Mouse (Mus musculus) lung, postnatal 25 days (tissue): Measurements from ENCODE around the gene Fgd6.

Experiments used
- DNase-seq: peaks from one replicate; pipeline ENCODE4 v3.0.0; 2022; ENCODE audit warnings: low spot score

Fgd6 gene

DNA sequence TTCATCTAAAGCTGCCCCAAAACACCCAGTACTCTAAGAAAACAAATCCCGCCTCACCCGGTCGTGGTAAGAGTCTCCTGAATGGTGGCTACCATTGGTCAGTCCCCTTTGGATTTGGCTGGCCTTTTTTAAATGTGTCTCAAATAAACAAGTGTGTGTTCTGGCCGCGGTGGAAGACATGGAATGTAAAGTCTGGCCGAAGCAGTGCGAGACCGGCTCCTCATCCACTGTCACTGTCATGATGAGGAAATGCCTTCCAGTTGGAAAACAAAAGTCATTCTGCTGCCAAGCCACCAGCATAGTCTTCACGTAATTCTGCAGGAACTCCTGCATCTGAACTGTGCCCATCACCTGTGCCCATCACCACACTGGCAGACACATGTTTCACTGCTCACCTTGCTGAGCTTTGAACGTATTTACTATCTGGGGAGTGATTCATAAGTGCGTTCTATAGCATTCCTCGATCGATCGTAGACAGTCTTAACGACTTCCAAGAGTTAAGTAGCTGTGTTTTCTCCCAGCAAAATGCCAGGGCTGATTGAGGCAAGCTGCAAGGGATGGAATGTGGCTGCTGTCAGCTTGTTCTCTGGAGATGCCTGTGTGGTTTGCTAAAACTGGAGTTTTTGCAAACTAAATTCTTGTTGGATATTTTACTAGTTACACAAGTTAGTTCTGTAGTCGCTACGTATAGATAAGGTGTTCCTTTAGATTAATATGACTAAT, 60.1 kb downstream of the Fgd6 start:
- peak; percentile 49 for DNase-seq

DNA sequence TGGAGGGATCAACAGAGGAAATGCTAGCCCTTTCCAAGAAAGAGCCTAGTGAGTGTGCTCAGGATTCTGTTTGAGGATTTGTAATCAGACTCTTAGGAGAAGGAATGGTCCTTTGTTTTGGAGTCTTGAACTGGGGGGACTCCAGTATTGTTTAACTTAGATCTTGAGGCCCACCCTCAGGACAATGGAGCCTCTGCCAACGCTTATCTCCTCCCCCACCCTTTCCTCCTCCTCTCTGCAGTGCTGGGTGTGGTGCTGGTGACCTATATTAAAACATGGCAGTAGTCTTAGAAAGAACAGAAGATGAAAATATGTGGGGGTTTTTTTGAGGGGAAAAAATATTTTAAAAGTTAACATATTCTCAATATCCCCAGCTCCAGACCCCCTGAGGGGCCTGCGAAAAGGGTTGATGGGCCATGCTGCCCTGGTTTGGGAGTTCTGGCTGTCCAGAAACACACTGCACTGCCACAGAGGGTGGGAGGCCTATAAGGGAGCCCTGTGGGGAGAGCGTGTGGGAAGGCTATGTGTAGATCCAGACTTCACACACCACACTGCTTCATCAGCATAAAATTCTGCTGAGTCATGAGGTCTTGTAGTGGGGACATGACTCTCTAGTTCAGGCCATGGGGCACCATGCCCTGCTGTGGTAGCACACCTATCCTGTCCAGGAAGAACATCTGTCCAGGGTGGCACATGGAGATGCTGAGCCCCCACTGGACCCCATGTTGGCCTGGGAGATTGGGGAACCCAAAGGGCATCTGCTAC, 61.5 kb downstream of the Fgd6 start:
- peak; percentile 38 for DNase-seq

- DNase-seq: peak; percentile 89
Measured at GRCm38 (mm10) chr10:94098100-94098499, 62.3 kb downstream of the Fgd6 start.

DNA sequence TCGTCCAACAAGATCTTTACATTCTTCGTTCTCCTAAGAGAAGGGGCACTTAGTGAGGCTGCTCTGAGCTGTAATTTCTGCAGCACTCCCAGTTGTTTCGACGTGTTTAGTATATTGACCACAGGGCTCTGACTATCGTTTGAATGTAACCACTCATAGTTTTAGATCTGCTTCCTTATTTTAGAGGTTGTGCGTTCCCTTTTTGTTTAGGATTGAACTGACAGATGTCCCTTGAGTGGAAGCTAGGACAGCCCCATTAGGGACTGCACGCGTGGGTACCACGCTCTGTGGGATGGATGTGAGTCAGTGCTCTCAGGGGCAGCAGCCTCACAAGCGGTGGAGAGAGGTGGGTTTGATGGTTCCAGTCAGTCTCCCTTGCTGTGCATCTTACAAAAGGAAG, 69.7 kb downstream of the Fgd6 start:
- no peak for DNase-seq

GRCm38 (mm10) chr10:94107168-94107567, 71.4 kb downstream of the Fgd6 start:
- peak; percentile 58 for DNase-seq

DNA sequence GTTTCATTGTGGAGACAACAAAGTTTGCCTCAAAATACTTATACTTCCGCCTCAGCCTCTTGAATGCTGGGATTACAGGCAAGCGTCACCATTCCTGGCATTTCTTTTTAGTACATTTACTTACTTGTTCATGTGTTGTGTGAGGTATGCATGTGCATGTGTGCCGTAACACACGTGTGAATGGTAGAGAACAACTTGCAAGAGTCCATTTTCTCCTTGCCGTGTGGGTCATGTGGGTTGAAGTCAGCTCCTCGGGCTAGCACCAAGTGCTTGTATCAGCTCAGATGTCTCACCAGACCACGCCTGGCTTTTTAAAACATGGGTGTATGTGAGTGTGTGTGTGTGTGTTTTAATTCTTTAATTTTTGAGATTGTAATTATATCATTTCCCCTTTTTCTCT, 71.8 kb downstream of the Fgd6 start:
- DNase-seq: no peak

- DNase-seq: no peak
Measured at GRCm38 (mm10) chr10:94108791-94109190, 73.0 kb downstream of the Fgd6 start.

- no peak for DNase-seq
Measured at GRCm38 (mm10) chr10:94110834-94111754, 75.3 kb downstream of the Fgd6 start.

DNA sequence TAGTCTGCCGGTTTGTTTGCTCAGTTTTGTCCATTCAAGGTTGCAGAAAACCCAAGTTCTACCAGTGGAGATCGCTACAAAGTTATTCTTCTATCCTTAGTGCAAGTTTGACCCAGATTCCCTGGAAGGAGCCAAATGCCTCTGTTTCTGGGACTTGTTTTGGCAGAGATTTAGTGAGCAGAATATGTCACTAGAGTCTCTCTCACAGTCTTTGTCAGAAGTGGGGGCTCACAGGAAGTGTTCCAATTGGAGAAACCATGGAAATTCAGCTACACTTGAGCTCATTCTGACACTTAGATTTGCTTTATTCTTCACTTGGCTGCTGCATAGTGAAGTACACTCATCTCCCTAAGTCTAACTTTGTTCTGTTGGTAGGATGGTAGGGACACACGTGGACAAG, 76.4 kb downstream of the Fgd6 start:
- no peak for DNase-seq

DNA sequence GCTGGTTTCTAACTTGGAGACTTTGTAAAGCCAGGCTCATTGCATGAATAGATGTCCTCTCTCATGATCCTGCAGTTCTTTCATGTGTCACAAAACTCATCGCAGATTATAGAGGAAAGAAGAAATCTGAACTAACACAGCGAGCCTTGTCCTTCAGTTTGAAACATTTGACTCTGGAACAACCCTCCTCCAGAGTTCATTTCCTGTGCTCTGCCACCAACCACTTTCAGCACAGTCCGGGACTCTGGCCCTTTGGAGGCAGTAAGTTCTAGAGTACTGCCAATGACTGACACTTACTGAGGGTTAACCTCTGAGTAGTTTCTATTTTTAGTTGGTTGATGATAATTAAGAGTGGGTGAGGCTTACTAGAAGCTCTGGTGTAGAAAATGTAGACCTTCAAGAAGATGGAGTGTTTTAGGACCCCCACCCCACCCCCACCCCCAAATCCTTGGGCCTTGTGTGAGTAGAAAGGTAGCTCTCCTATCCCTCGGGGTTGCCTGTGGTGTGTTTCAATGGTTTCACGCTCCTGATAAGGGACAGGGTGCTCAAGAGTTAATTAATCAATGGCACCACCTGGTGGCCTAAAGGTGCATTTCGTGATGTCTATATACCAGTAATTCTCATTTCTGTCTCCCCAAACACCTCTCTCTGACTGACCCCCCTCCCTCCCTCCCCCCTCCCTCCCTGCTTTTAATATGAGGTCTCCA, 80.2 kb downstream of the Fgd6 start:
- DNase-seq: peak; percentile 85

- DNase-seq: no peak
Measured at GRCm38 (mm10) chr10:94116781-94117340, 81.1 kb downstream of the Fgd6 start.

- no peak for DNase-seq
Measured at GRCm38 (mm10) chr10:94117916-94118315, 82.1 kb downstream of the Fgd6 start.

- no peak for DNase-seq
Measured at GRCm38 (mm10) chr10:94118993-94119392, 83.2 kb downstream of the Fgd6 start.

DNA sequence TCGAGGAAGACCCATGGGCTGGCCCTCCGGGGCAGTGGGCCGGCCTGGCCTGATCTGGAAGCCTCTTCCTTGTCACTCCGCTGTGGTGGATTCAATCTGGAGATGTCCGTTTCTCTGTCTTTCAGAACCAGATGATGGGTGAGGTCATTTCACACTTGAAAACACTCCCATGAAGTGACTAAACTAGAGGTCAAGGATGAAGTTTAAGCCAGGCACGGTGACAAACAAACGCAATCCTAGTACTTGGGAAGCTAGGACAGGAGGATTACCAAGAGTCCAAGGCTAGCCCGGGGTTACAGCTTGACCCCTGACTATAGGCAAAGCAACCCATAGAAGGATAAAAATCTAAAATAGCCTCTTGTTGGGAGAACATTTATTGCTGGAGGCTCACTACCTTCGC, 84.9 kb downstream of the Fgd6 start:
- DNase-seq: no peak

DNA sequence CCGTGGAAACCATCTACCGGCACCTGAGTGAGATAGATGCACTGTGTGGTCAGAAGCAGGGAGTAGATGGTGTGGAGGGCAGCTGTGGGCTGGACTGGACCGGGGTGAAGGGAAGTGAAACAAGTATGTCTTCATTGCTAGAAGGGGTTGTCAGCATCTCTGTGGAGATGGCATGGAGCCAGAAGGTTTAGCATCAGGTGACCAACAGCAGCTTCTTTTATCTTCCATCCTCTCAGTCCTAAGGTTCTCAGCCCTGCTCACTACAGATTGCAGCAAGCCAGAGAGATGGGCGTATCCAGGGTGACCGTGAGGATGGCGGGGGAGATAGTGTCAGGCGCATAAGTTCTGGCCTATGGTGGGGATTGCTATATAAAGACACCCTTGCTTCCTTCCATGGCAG, 86.8 kb downstream of the Fgd6 start:
- DNase-seq: no peak

- DNase-seq: no peak
Measured at GRCm38 (mm10) chr10:94123581-94123980, 87.8 kb downstream of the Fgd6 start.

DNA sequence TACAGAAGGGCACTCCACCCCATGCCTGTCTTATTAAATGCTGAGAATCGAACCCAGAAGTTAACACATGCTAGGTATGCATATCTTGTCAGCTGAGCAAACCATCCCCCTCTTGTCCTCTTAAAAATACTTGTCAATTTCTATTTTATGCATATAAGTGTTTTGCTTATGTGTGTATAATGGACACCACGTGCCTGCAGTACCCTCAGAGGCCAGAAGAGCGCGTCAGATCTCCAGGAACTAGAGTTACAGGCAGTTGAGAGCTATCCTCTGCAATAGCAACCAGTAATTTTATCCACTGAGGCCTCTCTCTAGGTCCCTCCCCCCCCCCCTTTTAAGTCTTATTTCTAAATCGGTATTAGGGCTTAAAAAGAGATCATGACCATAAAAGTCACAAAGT, 88.6 kb downstream of the Fgd6 start:
- no peak for DNase-seq

DNA sequence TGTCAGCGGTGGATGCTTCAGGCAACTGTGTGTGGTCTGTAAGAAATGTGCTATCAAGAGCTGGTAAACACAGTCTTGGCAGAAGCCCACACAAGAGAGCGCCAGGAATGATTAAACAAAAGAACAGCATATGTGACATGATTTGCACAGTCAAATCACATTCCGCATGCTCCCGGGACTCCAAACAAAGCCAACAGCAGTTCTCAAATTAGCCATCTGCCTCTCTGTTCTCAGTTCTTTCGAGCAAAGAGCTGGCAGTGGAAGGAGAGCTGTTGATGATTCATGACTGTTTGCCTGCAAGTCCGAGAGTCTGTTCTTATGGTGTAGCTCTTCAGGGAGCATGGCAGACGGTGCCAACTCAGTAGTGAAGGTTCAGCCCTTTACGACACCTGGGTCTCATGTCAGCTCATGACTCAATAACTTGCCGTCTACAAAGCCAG, 93.9 kb downstream of the Fgd6 start:
- peak; percentile 66 for DNase-seq

DNA sequence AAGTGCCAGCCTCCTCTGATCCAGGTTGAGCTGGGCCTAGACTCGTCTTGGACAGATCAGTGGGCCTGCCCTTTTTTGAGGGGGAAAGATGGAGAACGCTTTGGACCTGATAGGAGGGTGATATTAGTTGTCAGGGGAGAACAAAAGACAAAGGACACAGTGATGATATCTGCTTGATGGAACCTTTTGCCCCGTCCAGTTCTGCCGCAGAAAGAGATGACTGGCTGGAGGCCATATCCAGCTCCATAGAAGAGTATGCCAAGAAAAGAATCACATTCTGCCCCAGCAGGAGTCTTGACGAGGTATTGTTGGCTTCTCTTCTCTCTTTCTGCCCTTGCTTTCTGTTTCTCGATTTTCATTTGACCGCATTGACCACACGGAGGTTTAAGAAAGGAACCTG, 97.3 kb downstream of the Fgd6 start:
- no peak for DNase-seq

DNA sequence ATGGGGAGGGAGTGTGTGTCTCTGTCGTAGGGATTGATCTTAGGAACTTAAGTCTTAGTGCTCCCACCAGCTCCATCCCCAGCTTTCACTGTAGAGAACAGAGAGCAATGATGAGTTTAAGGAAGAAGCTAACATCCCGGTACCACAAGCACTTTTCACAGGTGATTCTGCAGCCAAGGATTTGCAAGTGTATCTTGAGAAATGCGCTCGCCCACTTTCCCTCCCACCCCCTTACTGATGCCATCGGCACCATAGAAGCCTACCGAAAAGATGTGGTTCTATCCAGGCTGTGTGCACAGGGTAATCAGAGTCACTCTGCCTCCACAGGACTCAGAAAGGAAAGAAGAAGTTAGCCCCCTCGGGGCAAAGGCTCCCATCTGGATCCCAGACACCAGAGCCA, 97.9 kb downstream of the Fgd6 start:
- DNase-seq: no peak

- no peak for DNase-seq
Measured at GRCm38 (mm10) chr10:94134535-94135390, 99.0 kb downstream of the Fgd6 start.
